Mouse (Mus musculus) hindbrain, embryonic 10.5 days (tissue): ENCODE results near the gene Bcas3. TPM values are rescaled to one million over a fixed set of nuclear protein-coding genes. Genes with fewer than 3 reads are reported as not detected.

Experiments
- DNase-seq: peaks from one replicate; pipeline ENCODE4 v3.0.0-alpha.2; 2017; ENCODE audit warnings: low spot score
- H3K27ac ChIP-seq: fragments of 300-500 bp; sonication (generic); 2 replicates; pipeline ENCODE4 v1.5.1; 2016; ENCODE audit warnings: mild to moderate bottlenecking, moderate library complexity
- H3K27me3 ChIP-seq: fragments of 300-500 bp; sonication (generic); 2 replicates; pipeline ENCODE4 v1.6.1; 2016; ENCODE audit warnings: mild to moderate bottlenecking; ENCODE audit not compliant: poor library complexity, insufficient read depth, severe bottlenecking
- H3K36me3 ChIP-seq: fragments of 300-500 bp; sonication (generic); 2 replicates; pipeline ENCODE4 v1.6.1; 2016; ENCODE audit warnings: mild to moderate bottlenecking, moderate library complexity
- H3K4me1 ChIP-seq: fragments of 300-500 bp; sonication (generic); replicated peaks from 2 replicates; pipeline ENCODE4 v1.6.1; 2016; ENCODE audit warnings: mild to moderate bottlenecking
- H3K4me3 ChIP-seq: fragments of 300-500 bp; sonication (generic); 2 replicates; pipeline ENCODE4 v1.5.1; 2016; ENCODE audit warnings: mild to moderate bottlenecking, moderate library complexity
- H3K9me3 ChIP-seq: fragments of 300-500 bp; sonication (generic); 2 replicates; pipeline ENCODE4 v1.6.1; 2016; ENCODE audit warnings: mild to moderate bottlenecking, moderate library complexity
- WGBS: fragments of 180-500 bp; shearing (Covaris S2); methylation state at CpG from one replicate; pipeline ENCODE4 v1.1.7; 2016; 5-methylcytosine and 5-hydroxymethylcytosine counted together
- polyA plus RNA-seq: library from polyadenylated mRNA; unstranded; fragments of >200 nt; fragmentation: Nextera tagmentation; extraction: Ambion mirVana; gene quantifications from 2 replicates; pipeline ENCODE4 v1.2.1, GENCODE M21; 2016

The Bcas3 gene
- polyA plus RNA-seq, 1 experiment from 2014 or later: 37.3 TPM

GRCm38 (mm10) chr11:85805779-85806178, 452.8 kb downstream of the Bcas3 start:
- Histone ChIP-seq H3K4me3 (no peak overlapping the region), H3K36me3 (no peaks in the 10 kb centered on the region), H3K4me1 (no peaks in the 10 kb centered on the region), H3K27ac (no peak overlapping the region), H3K9me3 (no peaks in the 10 kb centered on the region), H3K27me3 (no peaks in the 10 kb centered on the region; the same call in 1 of the 2 replicates)
- no peak for DNase-seq
- WGBS: 83% methylated on average over 1 of the region's 1 CpGs

GRCm38 (mm10) chr11:85807353-85807752, 454.4 kb downstream of the Bcas3 start:
- no peak for DNase-seq
- no peaks in the 10 kb centered on the region for H3K36me3 ChIP-seq
- WGBS: 87% methylated on average over 11 of the region's 11 CpGs

GRCm38 (mm10) chr11:85811229-85811628, 458.3 kb downstream of the Bcas3 start:
- WGBS: 76% methylated on average over 4 of the region's 4 CpGs
- peaks cover 28% of the 10 kb centered on the region for H3K4me1 ChIP-seq
- no peak overlapping the region for H3K4me3 ChIP-seq

More at GRCm38 (mm10) chr11:85807353-85807752, 454.4 kb downstream of the Bcas3 start:
- Histone ChIP-seq H3K4me1 (no peaks in the 10 kb centered on the region; the same call in 1 of the 2 replicates), H3K27ac (no peak overlapping the region), H3K4me3 (no peak overlapping the region), H3K9me3 (no peaks in the 10 kb centered on the region), H3K27me3 (peaks cover 5% of the 10 kb centered on the region)

GRCm38 (mm10) chr11:85811676-85812075, 458.7 kb downstream of the Bcas3 start:
- H3K4me1 ChIP-seq: peaks cover 30% of the 10 kb centered on the region
- no peaks in the 10 kb centered on the region for H3K9me3 ChIP-seq
- no peak overlapping the region for H3K4me3 ChIP-seq
- 88% methylated on average over 5 of the region's 5 CpGs for WGBS
- H3K36me3 ChIP-seq: no peaks in the 10 kb centered on the region
- no peak for DNase-seq
- peaks cover 25% of the 10 kb centered on the region for H3K27me3 ChIP-seq
- no peak overlapping the region for H3K27ac ChIP-seq

More at GRCm38 (mm10) chr11:85811229-85811628, 458.3 kb downstream of the Bcas3 start:
- Histone ChIP-seq H3K9me3 (no peaks in the 10 kb centered on the region), H3K27me3 (peaks cover 25% of the 10 kb centered on the region), H3K27ac (no peak overlapping the region), H3K36me3 (no peaks in the 10 kb centered on the region)
- no peak for DNase-seq

- no peaks in the 10 kb centered on the region for H3K9me3 ChIP-seq
- no peak for DNase-seq
- 92% methylated on average over 12 of the region's 12 CpGs for whole genome bisulfite sequencing
- no peak overlapping the region for H3K27ac ChIP-seq
- H3K4me1 ChIP-seq: peaks cover 34% of the 10 kb centered on the region
- H3K4me3 ChIP-seq: no peak overlapping the region
- peaks cover 31% of the 10 kb centered on the region for H3K27me3 ChIP-seq
- no peaks in the 10 kb centered on the region for H3K36me3 ChIP-seq
Measured at GRCm38 (mm10) chr11:85812201-85812966, 459.4 kb downstream of the Bcas3 start.

DNA sequence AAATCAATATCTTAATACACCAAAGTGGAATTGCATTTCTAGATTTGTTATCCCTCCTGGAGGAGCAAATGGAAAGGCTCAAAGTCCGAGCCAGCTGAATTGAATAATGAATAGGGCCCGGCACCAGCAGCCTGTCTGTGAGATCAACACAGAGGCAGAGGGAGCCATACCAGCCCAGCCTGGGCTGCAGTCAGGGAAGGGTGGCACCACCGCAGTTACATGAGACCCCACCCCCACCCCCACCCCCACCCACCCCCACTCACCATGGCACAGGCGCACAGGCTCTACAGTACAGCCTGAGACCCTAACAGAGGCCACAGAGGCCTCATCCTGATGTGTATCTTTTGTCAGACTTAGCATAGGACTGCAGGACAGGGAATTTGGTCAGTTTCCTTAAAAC, 461.7 kb downstream of the Bcas3 start:
- 59% methylated on average over 4 of the region's 4 CpGs for WGBS
- Histone ChIP-seq H3K4me3 (no peak overlapping the region), H3K36me3 (no peaks in the 10 kb centered on the region), H3K27me3 (peaks cover 50% of the 10 kb centered on the region), H3K9me3 (no peaks in the 10 kb centered on the region), H3K27ac (no peak overlapping the region), H3K4me1 (peaks cover 49% of the 10 kb centered on the region)
- DNase-seq: no peak

- Histone ChIP-seq H3K27me3 (peaks cover 65% of the 10 kb centered on the region), H3K9me3 (no peaks in the 10 kb centered on the region), H3K4me3 (no peak overlapping the region), H3K4me1 (peaks cover 61% of the 10 kb centered on the region), H3K36me3 (no peaks in the 10 kb centered on the region), H3K27ac (peak overlapping the region; percentile 47; the same call in 1 of the 2 replicates)
- 63% methylated on average over 5 of the region's 5 CpGs for WGBS
- no peak for DNase-seq
Measured at GRCm38 (mm10) chr11:85816471-85816870, 463.5 kb downstream of the Bcas3 start.

DNA sequence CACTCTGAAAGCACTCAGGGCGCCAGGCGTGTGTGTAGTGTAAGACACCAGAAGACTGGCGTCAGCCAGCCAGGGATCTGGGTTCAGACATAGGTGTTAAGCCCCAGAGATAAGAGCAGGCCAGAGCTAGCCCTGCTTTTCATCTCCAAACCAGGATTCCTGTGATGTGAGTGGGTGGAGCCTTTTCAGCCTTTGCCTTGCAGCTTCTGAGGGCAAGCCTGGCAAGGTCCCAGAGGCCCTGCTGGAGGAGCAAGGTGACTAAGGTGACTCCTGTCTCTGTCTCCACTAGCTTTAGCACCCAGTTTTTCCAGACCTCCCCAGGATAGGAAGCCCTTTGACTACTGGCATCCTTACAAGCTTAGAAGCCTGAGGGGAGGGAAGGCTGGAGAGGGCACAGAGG, 465.4 kb downstream of the Bcas3 start:
- Histone ChIP-seq H3K36me3 (no peaks in the 10 kb centered on the region), H3K4me1 (peaks cover 66% of the 10 kb centered on the region), H3K9me3 (no peaks in the 10 kb centered on the region), H3K27ac (no peak overlapping the region), H3K4me3 (no peak overlapping the region), H3K27me3 (peaks cover 69% of the 10 kb centered on the region)
- WGBS: 83% methylated on average over 3 of the region's 3 CpGs
- no peak for DNase-seq

DNA sequence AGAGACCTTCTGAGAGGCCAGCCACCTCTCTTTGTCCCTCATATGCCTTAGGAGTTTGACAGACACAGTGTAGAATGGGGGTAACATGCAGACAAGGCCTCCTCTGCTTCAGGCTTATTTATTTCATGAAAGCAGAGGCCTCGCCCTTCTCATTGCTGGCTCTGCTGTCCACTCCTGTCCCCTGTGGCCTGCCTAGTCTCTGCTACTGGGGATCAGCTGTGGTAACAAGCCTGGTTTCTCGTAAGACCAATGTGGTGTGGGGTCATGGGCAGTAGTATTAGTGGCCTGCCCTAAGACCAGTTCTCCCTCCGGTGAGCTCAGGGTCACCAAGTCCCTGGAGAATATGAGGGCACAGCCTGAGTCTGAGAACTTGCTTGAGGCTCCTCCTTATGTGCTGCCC, 468.0 kb downstream of the Bcas3 start:
- WGBS: 77% methylated on average over 3 of the region's 3 CpGs
- Histone ChIP-seq H3K4me1 (peaks cover 62% of the 10 kb centered on the region), H3K9me3 (no peaks in the 10 kb centered on the region), H3K27ac (peak overlapping the region; percentile 3; the same call in 1 of the 2 replicates), H3K4me3 (no peak overlapping the region), H3K36me3 (no peaks in the 10 kb centered on the region), H3K27me3 (peaks cover 86% of the 10 kb centered on the region)
- DNase-seq: no peak

DNA sequence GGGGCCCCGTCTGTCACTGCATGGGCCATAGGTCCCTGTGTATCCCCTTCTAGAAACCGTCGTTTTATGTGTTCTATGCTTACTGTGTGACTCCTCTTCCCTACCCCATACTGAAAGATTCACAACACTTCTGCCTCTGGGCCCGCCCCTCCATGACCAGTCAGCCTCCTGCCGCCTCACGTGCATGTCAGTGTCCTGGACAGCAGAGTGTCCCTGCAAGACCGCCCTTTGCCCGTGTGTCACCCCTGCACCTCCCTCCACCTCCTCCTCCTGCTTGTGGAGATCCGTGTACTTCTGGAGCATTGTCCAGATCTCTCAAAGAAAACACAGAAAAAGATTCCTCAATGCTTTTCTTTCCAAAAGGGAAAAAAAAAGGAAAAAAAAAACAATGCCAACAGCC, 468.7 kb downstream of the Bcas3 start:
- Histone ChIP-seq H3K4me1 (peaks cover 61% of the 10 kb centered on the region), H3K4me3 (no peak overlapping the region), H3K9me3 (no peaks in the 10 kb centered on the region), H3K27ac (0 out of 2 replicates have a peak overlapping the region, but pooled peaks have one; percentile 3), H3K36me3 (no peaks in the 10 kb centered on the region), H3K27me3 (peaks cover 92% of the 10 kb centered on the region)
- no peak for DNase-seq
- 76% methylated on average over 9 of the region's 9 CpGs for WGBS

DNA sequence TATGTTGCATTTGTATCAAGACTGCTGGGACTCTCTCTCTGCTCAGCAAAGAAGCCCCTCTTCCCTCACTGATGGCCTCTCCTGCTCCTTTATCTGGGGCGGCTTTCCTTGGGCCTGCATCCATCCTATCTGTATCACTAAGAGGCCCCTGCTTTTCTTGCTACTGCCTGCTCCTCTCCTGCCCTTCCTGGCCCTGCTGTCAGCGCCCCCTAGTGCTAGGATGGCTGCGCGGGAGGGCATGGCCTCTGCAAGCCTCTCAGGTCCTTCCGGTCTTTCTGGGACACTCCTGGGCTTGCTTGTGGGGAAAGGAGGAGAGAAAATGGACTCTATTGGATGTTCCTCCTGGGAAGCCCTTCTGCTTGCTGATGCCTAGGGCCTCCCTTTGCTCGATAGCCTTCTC, 470.2 kb downstream of the Bcas3 start:
- peak overlapping the region; percentile 53; the same call in 1 of the 2 replicates for H3K27ac ChIP-seq
- no peaks in the 10 kb centered on the region for H3K9me3 ChIP-seq
- H3K36me3 ChIP-seq: no peaks in the 10 kb centered on the region
- peaks cover 94% of the 10 kb centered on the region for H3K27me3 ChIP-seq
- peaks cover 64% of the 10 kb centered on the region for H3K4me1 ChIP-seq
- WGBS: 14% methylated on average over 6 of the region's 6 CpGs
- H3K4me3 ChIP-seq: no peak overlapping the region
- peak; percentile 89 for DNase-seq

- Histone ChIP-seq H3K27ac (peak overlapping the region; percentile 41; the same call in 1 of the 2 replicates), H3K36me3 (no peaks in the 10 kb centered on the region), H3K27me3 (peaks cover 94% of the 10 kb centered on the region), H3K9me3 (no peaks in the 10 kb centered on the region), H3K4me3 (no peak overlapping the region), H3K4me1 (peaks cover 62% of the 10 kb centered on the region)
- no peak for DNase-seq
- WGBS: 73% methylated on average over 4 of the region's 4 CpGs
Measured at GRCm38 (mm10) chr11:85823794-85824193, 470.8 kb downstream of the Bcas3 start.

DNA sequence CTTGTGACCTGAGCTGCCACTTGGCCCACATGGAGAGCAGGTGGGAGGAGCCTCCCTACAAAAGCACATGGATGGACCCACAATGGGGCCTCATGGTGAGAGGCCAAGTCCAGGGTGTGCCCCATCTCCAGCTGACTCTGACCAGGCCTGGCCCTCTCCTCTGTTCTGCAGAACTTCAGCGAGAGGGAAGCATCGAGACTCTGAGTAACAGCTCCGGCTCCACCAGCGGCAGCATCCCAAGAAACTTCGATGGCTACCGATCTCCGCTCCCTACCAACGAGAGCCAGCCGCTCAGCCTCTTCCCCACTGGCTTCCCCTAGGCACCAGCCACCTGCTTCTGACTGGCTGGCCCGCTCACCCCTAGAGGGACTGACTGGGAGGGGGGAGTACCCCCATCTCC, 472.1 kb downstream of the Bcas3 start:
- 79% methylated on average over 10 of the region's 10 CpGs for whole genome bisulfite sequencing
- Histone ChIP-seq H3K4me3 (no peak overlapping the region), H3K27me3 (peaks cover 99% of the 10 kb centered on the region), H3K9me3 (no peaks in the 10 kb centered on the region), H3K27ac (peak overlapping the region; percentile 26; the same call in 1 of the 2 replicates), H3K36me3 (no peaks in the 10 kb centered on the region), H3K4me1 (peaks cover 72% of the 10 kb centered on the region)
- DNase-seq: no peak
